Mouse (Mus musculus) olfactory bulb, adult 2 months (tissue): ENCODE data around the gene Gm45015. TPM values are rescaled to one million over a fixed set of nuclear protein-coding genes. Genes with fewer than 3 reads are reported as not detected.
"Not testable (repeated sequence)": the region's sequence is repeated elsewhere in the genome, so short reads cannot be mapped to it uniquely, and the experiment has no call there.

Experiments
- H3K27ac ChIP-seq: fragments of 200-500 bp; 2 replicates; pipeline ENCODE4 v1.5.1; 2012; ENCODE audit warnings: low read depth, low read length; ENCODE audit not compliant: insufficient read depth
- H3K4me1 ChIP-seq: fragments of 200-500 bp; 2 replicates; pipeline ENCODE4 v1.6.1; 2012; ENCODE audit warnings: low read length; ENCODE audit not compliant: control insufficient read depth, insufficient read depth
- H3K4me3 ChIP-seq: fragments of 200-500 bp; 2 replicates; pipeline ENCODE4 v1.5.1; 2012; ENCODE audit warnings: mild to moderate bottlenecking, low read depth, low read length, moderate library complexity; ENCODE audit not compliant: insufficient read depth
- CTCF ChIP-seq: fragments of 200-500 bp; IDR thresholded peaks from 2 replicates; pipeline ENCODE4 v1.5.1; 2012; ENCODE audit warnings: low read depth, mild to moderate bottlenecking, low read length, moderate library complexity; ENCODE audit not compliant: insufficient read depth
- POLR2A ChIP-seq: fragments of 200-500 bp; IDR thresholded peaks from 2 replicates; pipeline ENCODE4 v1.6.1; 2012; ENCODE audit warnings: mild to moderate bottlenecking, low read depth, low read length, moderate library complexity; ENCODE audit not compliant: insufficient read depth
- WGBS: fragments of 180-500 bp; shearing (Covaris S2); methylation state at CpG from one replicate; pipeline ENCODE4 v1.1.7; 2018; 5-methylcytosine and 5-hydroxymethylcytosine counted together
- polyA plus RNA-seq: library from polyadenylated mRNA; stranded (reverse); fragments of >200 nt; gene quantifications from 2 replicates; pipeline ENCODE4 v1.2.4, GENCODE M21; 2012; ENCODE audit warnings: low replicate concordance; ENCODE audit not compliant: missing spikeins, insufficient read depth, insufficient read length

Gene Gm45015
- polyA plus RNA-seq, 1 experiment: not detected

DNA sequence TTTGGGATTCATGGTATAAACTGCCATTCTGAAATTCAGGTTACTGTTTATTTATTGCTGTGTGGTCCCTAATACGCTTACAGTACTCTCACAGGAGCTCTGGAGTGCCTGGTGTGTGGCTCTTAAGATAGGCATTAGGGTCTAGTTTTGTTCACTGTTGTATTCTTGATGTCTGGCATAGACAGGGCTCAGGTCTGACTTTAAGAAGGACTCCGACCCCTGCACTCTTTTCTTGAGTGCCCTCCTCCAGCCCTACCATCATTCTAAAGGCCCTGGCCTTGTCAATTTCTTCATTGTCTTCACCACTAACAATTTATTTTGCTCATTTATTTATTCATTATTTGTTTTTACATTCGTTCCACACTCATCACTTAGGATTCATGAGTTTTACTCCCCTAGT is 5.4 kb upstream of the Gm45015 start:
- Histone ChIP-seq H3K4me3 (peak overlapping the region; percentile 98; the same call in 1 of the 2 replicates), H3K27ac (no peak overlapping the region), H3K4me1 (peaks cover 5% of the 10 kb centered on the region; the same call in 1 of the 2 replicates)
- TF ChIP-seq POLR2A (no peak), CTCF (no peak)
- WGBS: 32% methylated on average over 3 of the region's 3 CpGs

DNA sequence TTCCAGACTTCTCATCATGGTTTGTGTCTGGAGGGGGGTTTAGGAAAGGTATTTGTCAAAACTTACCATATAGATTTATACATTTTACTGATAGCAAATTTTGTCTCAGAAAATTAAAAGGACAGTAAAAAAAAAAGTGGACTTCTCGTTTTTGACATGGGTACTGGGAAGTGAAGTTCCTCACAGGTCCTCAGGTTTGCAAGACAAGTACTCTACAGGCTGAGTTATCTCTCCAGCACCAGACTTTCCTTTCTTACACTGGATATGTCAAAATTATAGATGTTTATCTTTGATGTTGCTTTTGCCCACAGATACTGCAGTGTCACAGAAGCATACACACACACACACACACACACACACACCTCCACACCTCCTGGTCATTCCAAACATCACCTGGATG is 4.8 kb upstream of the Gm45015 start:
- H3K27ac ChIP-seq: no peak overlapping the region
- 88% methylated on average over 1 of the region's 1 CpGs for WGBS
- no peak overlapping the region for H3K4me3 ChIP-seq
- peaks cover 5% of the 10 kb centered on the region; the same call in 1 of the 2 replicates for H3K4me1 ChIP-seq
- no peak for TF ChIP-seq POLR2A
- TF ChIP-seq CTCF: no peak

DNA sequence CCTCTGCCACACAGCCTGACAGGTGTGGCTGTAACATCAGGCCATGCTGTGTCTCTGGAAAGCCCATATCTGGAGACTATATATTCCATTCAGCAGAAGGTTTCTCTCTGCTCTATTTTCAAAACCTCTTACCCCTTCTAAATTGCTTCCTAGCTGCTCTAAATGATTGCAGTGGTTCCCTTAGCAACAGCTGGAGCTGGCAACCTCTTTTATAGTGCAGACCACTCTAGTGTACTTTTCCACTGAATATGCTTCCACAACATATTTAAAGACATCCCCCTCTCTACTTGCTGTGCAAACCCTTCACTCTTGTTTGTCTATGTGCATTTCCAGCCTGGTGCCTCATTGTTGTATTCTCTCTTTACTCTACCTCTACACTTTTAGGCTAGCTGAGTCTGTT is 3.1 kb downstream of the Gm45015 start:
- TF ChIP-seq POLR2A: no peak
- no peak for TF ChIP-seq CTCF
- Histone ChIP-seq H3K4me3 (no peak overlapping the region), H3K4me1 (no peaks in the 10 kb centered on the region), H3K27ac (no peak overlapping the region)

DNA sequence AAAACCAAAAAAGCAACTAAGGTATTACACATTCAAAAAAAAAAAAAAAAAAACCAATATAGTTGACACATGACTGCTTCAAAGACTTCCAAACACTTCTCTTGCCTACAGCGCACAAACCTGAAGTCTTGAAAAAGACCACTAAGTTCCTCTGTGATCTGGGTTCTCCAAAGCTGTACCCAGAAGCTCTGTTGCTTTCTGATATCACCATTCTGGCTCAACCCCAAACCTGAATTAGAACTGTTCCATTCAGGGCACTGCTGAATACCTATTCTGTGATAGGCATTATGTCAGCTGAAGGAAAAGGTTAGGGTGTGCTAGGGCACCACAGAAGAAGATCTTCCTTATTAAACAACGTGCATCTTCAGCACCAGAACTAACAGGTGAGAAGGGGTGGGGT is 9.4 kb downstream of the Gm45015 start:
- no peak overlapping the region for H3K4me3 ChIP-seq
- no peaks in the 10 kb centered on the region for H3K4me1 ChIP-seq
- H3K27ac ChIP-seq: no peak overlapping the region
- 69% methylated on average over 2 of the region's 2 CpGs for WGBS
- TF ChIP-seq CTCF (no peak), POLR2A (no peak)

GRCm38 (mm10) chrX:73321029-73321428 is 15.6 kb downstream of the Gm45015 start:
- WGBS: 81% methylated on average over 3 of the region's 3 CpGs
- H3K4me1 ChIP-seq: no peaks in the 10 kb centered on the region
- no peak overlapping the region for H3K4me3 ChIP-seq
- TF ChIP-seq CTCF (no peak), POLR2A (no peak)
- H3K27ac ChIP-seq: no peak overlapping the region

DNA sequence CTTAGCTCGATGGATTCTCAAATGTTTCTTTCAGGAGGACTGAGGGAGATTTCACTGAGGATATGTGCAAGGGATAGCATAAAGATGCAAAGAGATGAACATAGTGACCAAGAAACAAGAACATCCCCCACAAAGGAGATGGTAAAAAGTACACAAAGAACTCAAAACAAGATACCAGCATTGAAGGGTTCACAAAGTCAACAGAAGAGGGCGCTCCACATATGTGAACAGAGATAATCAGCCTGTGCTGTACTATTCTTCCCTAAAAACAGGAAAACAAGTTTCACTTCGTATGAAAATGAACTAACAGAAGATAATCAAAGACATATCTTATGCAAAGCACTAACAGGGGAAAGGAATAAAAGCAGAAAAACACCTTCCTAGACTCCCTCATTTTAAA is 24.1 kb downstream of the Gm45015 start:
- WGBS: 34% methylated on average over 3 of the region's 3 CpGs

DNA sequence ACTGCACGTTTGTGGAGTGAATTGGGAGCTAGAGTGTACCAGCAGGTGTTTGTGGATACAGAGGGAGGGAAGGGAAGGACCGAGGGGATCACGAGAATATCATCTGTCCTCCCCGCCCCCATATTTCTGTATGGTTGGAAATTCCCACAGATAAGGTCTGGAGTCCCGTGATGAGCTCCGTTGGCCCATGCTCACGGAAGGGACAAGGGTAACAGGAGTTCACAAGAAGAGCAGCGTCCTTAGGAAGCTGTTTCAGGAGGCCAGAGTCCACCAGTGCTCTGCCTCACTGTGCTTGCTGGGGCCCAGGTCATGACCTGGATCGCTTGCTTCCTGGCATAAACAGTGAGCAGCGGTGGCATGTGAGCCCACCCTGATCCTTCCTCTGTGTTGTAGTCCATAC is 40.9 kb downstream of the Gm45015 start:
- H3K4me1 ChIP-seq, H3K27ac ChIP-seq, H3K4me3 ChIP-seq: not testable (repeated sequence)
- 84% methylated on average over 10 of the region's 10 CpGs for WGBS

More for the DNA sequence above, 24.1 kb downstream of the Gm45015 start:
- Histone ChIP-seq H3K4me3 (no peak overlapping the region), H3K4me1 (no peaks in the 10 kb centered on the region), H3K27ac (no peak overlapping the region)
- TF ChIP-seq CTCF (no peak), POLR2A (no peak)

- H3K27ac ChIP-seq, H3K4me3 ChIP-seq, H3K4me1 ChIP-seq: not testable (repeated sequence)
- WGBS: 95% methylated on average over 15 of the region's 17 CpGs
Measured at GRCm38 (mm10) chrX:73292876-73293275, 43.8 kb downstream of the Gm45015 start, which contains the start of the genes Xlr5a and Xlr5c. Gene Xlr5a, minus strand, starts transcription at chrX:73292976. Gene Xlr5c, minus strand, starts transcription at chrX:73292976.

Other genes with a start within 250 kb of the Gm45015 start
- not detected in 2 replicates for gene Xlr3a, start 239.7 kb downstream of the Gm45015 start, polyA plus RNA-seq
- gene Gm14685, start 219.8 kb downstream of the Gm45015 start, polyA plus RNA-seq: not detected in 2 replicates
- not detected in 2 replicates for gene Xlr5b, start 188.0 kb downstream of the Gm45015 start, polyA plus RNA-seq
- not detected in 2 replicates for gene DXBay18, start 187.4 kb downstream of the Gm45015 start, polyA plus RNA-seq
- gene Spin2d, start 159.9 kb downstream of the Gm45015 start, polyA plus RNA-seq: not detected in 2 replicates
- not detected in 2 replicates for gene Xlr3b, start 144.6 kb downstream of the Gm45015 start, polyA plus RNA-seq
- gene Xlr4b, start 122.5 kb downstream of the Gm45015 start, polyA plus RNA-seq: not detected in 2 replicates
- not detected in 2 replicates for gene F8a, start 108.5 kb downstream of the Gm45015 start, polyA plus RNA-seq
- not detected in 2 replicates for gene Xlr4c, start 93.7 kb downstream of the Gm45015 start, polyA plus RNA-seq
- not detected in 2 replicates for gene Xlr3c, start 71.5 kb downstream of the Gm45015 start, polyA plus RNA-seq
- not detected in 2 replicates for gene Xlr5a, start 43.9 kb downstream of the Gm45015 start, polyA plus RNA-seq
- gene Xlr5c, start 43.9 kb downstream of the Gm45015 start, polyA plus RNA-seq: not detected in 2 replicates
- gene Zfp275, start 5.8 kb upstream of the Gm45015 start, polyA plus RNA-seq: not detected in 2 replicates
- not detected in 2 replicates for gene Gm18336, start 61.9 kb upstream of the Gm45015 start, polyA plus RNA-seq
- not detected in 2 replicates for gene Zfp92, start 74.3 kb upstream of the Gm45015 start, polyA plus RNA-seq
- not detected in 2 replicates for gene Trex2, start 98.5 kb upstream of the Gm45015 start, polyA plus RNA-seq
- gene Haus7, start 122.2 kb upstream of the Gm45015 start, polyA plus RNA-seq: not detected in 2 replicates
- not detected in 2 replicates for gene Bgn, start 146.8 kb upstream of the Gm45015 start, polyA plus RNA-seq
- not detected in 2 replicates for gene Atp2b3, start 166.2 kb upstream of the Gm45015 start, polyA plus RNA-seq